Mouse (Mus musculus): ENCODE data around the gene F7. TPM values are rescaled to one million over a fixed set of nuclear protein-coding genes. Genes with fewer than 3 reads are reported as not detected.

Gene F7
- polyA plus RNA-seq (2017; shearing (Covaris generic)): not detected

GRCm38 (mm10) chr8:13025487-13026224, at the start of gene F7:
Gene F7 (plus strand): TSS chr8:13026034.

GRCm38 (mm10) chr8:13037015-13037414, 11.2 kb downstream of the F7 start, which contains the start of gene F10:
Gene F10 (plus strand): TSS chr8:13037308.

GRCm38 (mm10) chr8:13060441-13061150, 34.8 kb downstream of the F7 start, which contains the start of gene Proz:
Gene Proz (plus strand): TSS chr8:13060914.

Other genes starting within 250 kb of the F7 start
- gene Mcf2l, start 152.2 kb upstream of the F7 start, polyA plus RNA-seq (2017; shearing (Covaris generic)): 0.69 TPM
- 0.27 TPM for gene F10, start 11.3 kb downstream of the F7 start, polyA plus RNA-seq (2017; shearing (Covaris generic))
- 2.3 TPM for gene Proz, start 34.9 kb downstream of the F7 start, polyA plus RNA-seq (2017; shearing (Covaris generic))
- 42.6 TPM for gene Pcid2, start 79.4 kb downstream of the F7 start, polyA plus RNA-seq (2017; shearing (Covaris generic))
- gene Cul4a, start 79.6 kb downstream of the F7 start, polyA plus RNA-seq (2017; shearing (Covaris generic)): 22.8 TPM
- 212 TPM for gene Lamp1, start 133.1 kb downstream of the F7 start, polyA plus RNA-seq (2017; shearing (Covaris generic))
- 2.0 TPM for gene Grtp1, start 174.6 kb downstream of the F7 start, polyA plus RNA-seq (2017; shearing (Covaris generic))
- not detected for gene Adprhl1, start 228.1 kb downstream of the F7 start, polyA plus RNA-seq (2017; shearing (Covaris generic))